Mouse (Mus musculus) lung, postnatal 0 days (tissue): ENCODE data around the gene Nid1.

Experiments
- CTCF ChIP-seq: IDR thresholded peaks from 2 replicates; pipeline ENCODE4 v1.5.1; 2016; ENCODE audit warnings: antibody characterized with exemption, mild to moderate bottlenecking
- EP300 ChIP-seq: IDR thresholded peaks from 2 replicates; pipeline ENCODE4 v1.6.1; 2016; ENCODE audit warnings: antibody characterized with exemption, mild to moderate bottlenecking, control low read depth

DNA sequence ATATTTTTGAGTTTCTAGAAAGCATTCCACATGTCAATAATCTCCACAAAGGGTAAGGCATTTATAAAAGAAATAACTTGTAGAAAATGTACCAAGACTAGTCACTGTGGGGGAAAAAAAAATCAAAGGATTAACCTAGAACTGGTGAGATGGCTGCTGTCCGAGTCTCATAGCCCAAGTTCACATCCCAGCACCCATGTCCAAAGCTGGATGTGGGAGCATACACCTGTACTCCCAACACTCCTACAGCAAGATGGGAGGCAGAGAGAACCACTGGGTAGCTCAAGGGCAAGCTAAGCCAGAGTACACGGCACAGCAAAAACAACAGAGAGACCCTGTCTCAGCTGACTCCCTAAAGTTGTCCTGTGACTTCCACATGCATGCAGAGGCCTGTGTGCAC, 47.5 kb downstream of the Nid1 start:
- TF ChIP-seq EP300 (no peak), CTCF (no peak)
